Mouse (Mus musculus): Measurements from ENCODE around the gene Lage3.

GRCm38 (mm10) chrX:74384451-74384850, 31.0 kb upstream of the Lage3 start:
- TF ChIP-seq CTCF (IDR thresholded peaks at IDR 0.05; ENCODE audit: low read depth, low read length) (no peak), POLR2A (IDR thresholded peaks at IDR 0.05; ENCODE audit: insufficient read depth, low read length) (no peak), EP300 (IDR thresholded peaks at IDR 0.05; ENCODE audit: insufficient read depth, low read depth, low read length) (no peak)
